Mouse (Mus musculus) liver, adult 2 months (tissue): ENCODE measurements at regions not wholly inside any gene's neighbourhood (a gene's known extent, or its start where the extent isn't known, plus 50 kb on each side); places are given as distances from the start of the nearest gene placed in this dataset.

Experiments
- CTCF ChIP-seq: fragments of 200-500 bp; IDR thresholded peaks from 2 replicates; pipeline ENCODE4 v1.5.1; 2011; ENCODE audit warnings: low read depth, low read length, control low read depth
- POLR2A ChIP-seq: fragments of 200-500 bp; IDR thresholded peaks from 2 replicates; pipeline ENCODE4 v1.6.1; 2011; ENCODE audit warnings: low read length, control low read depth; ENCODE audit not compliant: insufficient read depth; ENCODE audit errors: extremely low read depth

- TF ChIP-seq POLR2A (no peak), CTCF (no peak)
Measured at GRCm38 (mm10) chr19:49841984-49842383, 836.5 kb downstream of the Sorcs1 start.
